Mouse (Mus musculus) adrenal gland, postnatal 25 days (tissue): ENCODE results near the gene Lmod2. TPM values are rescaled to one million over a fixed set of nuclear protein-coding genes. Genes with fewer than 3 reads are reported as not detected.

ENCODE experiments used
- DNase-seq: peaks from one replicate; pipeline ENCODE4 v3.0.0; 2021; ENCODE audit warnings: mixed read lengths
- total RNA-seq: library from RNA; stranded (reverse); gene quantifications from 2 replicates; pipeline ENCODE4 v1.2.3, GENCODE M21; 2021

Gene Lmod2
- total RNA-seq, 1 experiment from 2014 or later: 0.46 TPM

DNA sequence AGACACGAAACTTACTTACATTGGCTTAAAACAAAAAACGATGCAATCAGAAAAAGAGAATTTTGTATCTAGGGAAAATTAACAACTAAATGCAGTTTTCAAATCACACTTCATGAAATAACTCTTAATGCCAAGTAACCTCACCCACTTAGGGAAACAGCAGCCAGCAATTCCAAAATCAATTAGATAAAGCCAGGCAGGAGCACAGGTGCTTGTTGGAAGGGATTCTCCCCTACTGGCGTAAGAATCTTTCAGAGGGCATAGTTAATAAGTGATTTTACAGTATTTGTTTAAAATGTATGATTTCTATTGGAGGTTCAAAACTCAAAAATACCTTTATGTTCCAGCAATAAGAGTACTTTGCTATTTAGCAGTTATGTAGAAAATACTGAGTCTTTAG lies 45.4 kb downstream of the Lmod2 start:
- DNase-seq: no peak

GRCm38 (mm10) chr6:24645346-24646053 lies 47.9 kb downstream of the Lmod2 start:
- DNase-seq: no peak

DNA sequence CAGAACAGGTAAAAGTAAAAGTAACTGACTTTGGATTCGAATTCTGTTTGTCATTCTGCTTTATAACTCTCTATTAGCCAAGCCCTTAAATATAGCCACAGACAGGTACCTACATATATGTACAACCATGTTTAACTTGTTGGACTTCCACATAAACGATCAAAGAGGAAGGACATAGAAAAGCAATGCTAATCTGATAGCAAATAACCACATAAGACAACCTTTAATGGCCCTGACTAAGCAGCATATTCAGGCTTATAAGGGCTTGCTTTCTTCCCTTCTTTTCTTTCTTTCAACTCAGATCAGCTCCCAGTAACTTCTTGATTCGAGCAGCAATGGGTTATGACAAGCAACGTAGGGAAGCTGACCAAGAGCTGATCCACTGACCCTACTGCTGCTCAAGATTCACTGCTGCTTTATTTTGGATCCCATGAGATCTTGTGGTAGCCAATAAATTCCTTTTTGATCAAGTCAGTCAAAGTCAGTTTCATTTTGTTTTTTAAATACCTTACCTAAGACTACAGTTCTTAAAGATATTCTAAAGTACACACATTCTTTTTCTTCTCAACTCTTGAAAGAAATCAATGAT lies 49.6 kb downstream of the Lmod2 start:
- no peak for DNase-seq

DNA sequence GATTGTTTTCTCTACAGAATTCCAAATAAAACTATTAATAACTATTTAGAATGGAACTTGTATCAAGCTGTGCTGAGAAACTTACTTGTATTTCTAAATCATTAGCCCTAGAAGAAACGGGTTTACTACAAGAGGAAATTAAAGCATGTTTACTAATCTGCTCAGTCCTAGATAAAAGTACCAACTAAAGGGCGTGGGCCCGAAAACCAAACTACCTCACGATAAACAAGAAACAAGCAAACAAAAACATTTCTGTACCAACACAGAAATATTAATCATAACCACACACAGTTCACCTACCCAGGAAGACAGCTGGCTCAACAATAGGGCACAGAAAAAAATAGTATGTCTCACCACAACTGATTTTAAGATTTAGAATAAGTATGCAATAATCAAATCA lies 50.8 kb downstream of the Lmod2 start:
- DNase-seq: no peak

- DNase-seq: no peak
Observed at GRCm38 (mm10) chr6:24650719-24651118, 53.2 kb downstream of the Lmod2 start.

GRCm38 (mm10) chr6:24651538-24651937 lies 54.0 kb downstream of the Lmod2 start:
- no peak for DNase-seq

Other genes starting within 250 kb of the Lmod2 start
- 0.18 TPM in 1 of 2 replicates, not detected in the other for gene Iqub, start 82.7 kb upstream of the Lmod2 start, total RNA-seq
- gene Ndufa5, start 69.7 kb upstream of the Lmod2 start, total RNA-seq: 267 and 330 TPM in 2 replicates
- gene Asb15, start 69.6 kb upstream of the Lmod2 start, total RNA-seq: not detected in 2 replicates
- 59.3 and 70.6 TPM in 2 replicates for gene Wasl, start 67.2 kb downstream of the Lmod2 start, total RNA-seq
- gene Hyal6, start 135.5 kb downstream of the Lmod2 start, total RNA-seq: not detected in 2 replicates
- not detected in 2 replicates for gene Hyal4, start 150.6 kb downstream of the Lmod2 start, total RNA-seq
- gene Spam1, start 193.4 kb downstream of the Lmod2 start, total RNA-seq: not detected in 2 replicates